Mouse (Mus musculus) embryo, embryonic 11 days (tissue): ENCODE measurements at regions not wholly inside any gene's neighbourhood (a gene's known extent, or its start where the extent isn't known, plus 50 kb on each side); places are given as distances from the start of the nearest gene placed in this dataset.
"Not testable (repeated sequence)": the region's sequence is repeated elsewhere in the genome, so short reads cannot be mapped to it uniquely, and the experiment has no call there.

Source experiments
- DNase-seq: peaks from one replicate; pipeline ENCODE4 v3.0.0-alpha.2; 2015

- DNase-seq, result no peak
Measured at GRCm38 (mm10) chr11:10276224-10276623, 837.8 kb upstream of the Vwc2 start.

GRCm38 (mm10) chr11:10283553-10283952, 830.5 kb upstream of the Vwc2 start:
- peak; percentile 1 for DNase-seq

GRCm38 (mm10) chr11:10291996-10292395, 822.0 kb upstream of the Vwc2 start:
- no peak for DNase-seq

- DNase-seq, result no peak
Measured at GRCm38 (mm10) chr11:10309023-10309720, 804.9 kb upstream of the Vwc2 start.

- no peak for DNase-seq
Measured at GRCm38 (mm10) chr11:10317427-10317826, 796.6 kb upstream of the Vwc2 start.

GRCm38 (mm10) chr11:10318048-10318759, 795.8 kb upstream of the Vwc2 start:
- DNase-seq, result no peak

GRCm38 (mm10) chr11:10330253-10330652, 783.8 kb upstream of the Vwc2 start:
- DNase-seq, result not testable (repeated sequence)

- DNase-seq, result no peak
Measured at GRCm38 (mm10) chr11:10337781-10338180, 776.2 kb upstream of the Vwc2 start.

- no peak for DNase-seq
Measured at GRCm38 (mm10) chr11:10372340-10372739, 741.7 kb upstream of the Vwc2 start.
